Mouse (Mus musculus) liver, embryonic 16.5 days (tissue): Measurements from ENCODE around the gene Gm49711. TPM values are rescaled to one million over a fixed set of nuclear protein-coding genes. Genes with fewer than 3 reads are reported as not detected.
"Not testable (repeated sequence)": the region's sequence is repeated elsewhere in the genome, so short reads cannot be mapped to it uniquely, and the experiment has no call there.

Source experiments
- ATAC-seq: fragments of 200-750 bp; cut with Nextera tagmentation; 2 replicates; pipeline ENCODE4 v1.8.0; 2017; ENCODE audit warnings: low read depth, mild to moderate bottlenecking, moderate number of reproducible peaks, moderate library complexity
- H3K27ac ChIP-seq: fragments of 300-500 bp; sonication (generic); 2 replicates; pipeline ENCODE4 v1.5.1; 2014; ENCODE audit warnings: mild to moderate bottlenecking, low read length
- H3K27me3 ChIP-seq: fragments of 300-500 bp; sonication (generic); 2 replicates; pipeline ENCODE4 v1.6.1; 2014; ENCODE audit warnings: low read depth, low read length, mixed read lengths; ENCODE audit not compliant: control insufficient read depth, insufficient read depth
- H3K36me3 ChIP-seq: fragments of 300-500 bp; sonication (generic); 2 replicates; pipeline ENCODE4 v1.6.1; 2014; ENCODE audit warnings: mild to moderate bottlenecking; ENCODE audit not compliant: control insufficient read depth, insufficient read depth
- H3K4me1 ChIP-seq: fragments of 300-500 bp; sonication (generic); 2 replicates; pipeline ENCODE4 v1.6.1; 2014; ENCODE audit warnings: low read depth, low read length, mixed read lengths; ENCODE audit not compliant: control insufficient read depth
- H3K4me2 ChIP-seq: fragments of 300-500 bp; sonication (generic); 2 replicates; pipeline ENCODE4 v1.6.1; 2014; ENCODE audit warnings: low read depth, low read length, mixed read lengths
- H3K4me3 ChIP-seq: fragments of 300-500 bp; sonication (generic); 2 replicates; pipeline ENCODE4 v1.5.1; 2014; ENCODE audit warnings: low read depth, mild to moderate bottlenecking, low read length
- H3K9ac ChIP-seq: fragments of 300-500 bp; sonication (generic); 2 replicates; pipeline ENCODE4 v1.6.1; 2014; ENCODE audit warnings: low read depth, low read length
- H3K9me3 ChIP-seq: fragments of 300-500 bp; sonication (generic); replicated peaks from 2 replicates; pipeline ENCODE4 v1.6.1; 2016; ENCODE audit warnings: low read length; ENCODE audit not compliant: control insufficient read depth
- WGBS: fragments of 180-500 bp; shearing (Covaris S2); extraction: QIAGEN DNeasy Blood & Tissue Kit; methylation state at CpG from one replicate; pipeline ENCODE4 v1.1.7; 2014; ENCODE audit not compliant: insufficient replicate concordance; 5-methylcytosine and 5-hydroxymethylcytosine counted together
- polyA plus RNA-seq: library from polyadenylated mRNA; unstranded; fragments of >200 nt; fragmentation: Nextera tagmentation; extraction: Ambion mirVana; gene quantifications from 2 replicates; pipeline ENCODE4 v1.2.1, GENCODE M21; 2015

Gene Gm49711
- polyA plus RNA-seq, 1 experiment from 2014 or later = not detected

- Histone ChIP-seq H3K9ac (no peak overlapping the region), H3K9me3 (no peaks in the 10 kb centered on the region), H3K4me1 (peaks cover 3% of the 10 kb centered on the region), H3K27me3 (no peaks in the 10 kb centered on the region), H3K4me3 (no peak overlapping the region), H3K4me2 (no peak overlapping the region), H3K36me3 (no peaks in the 10 kb centered on the region), H3K27ac (no peak overlapping the region)
- 26% methylated on average over 3 of the region's 3 CpGs for WGBS
- no peak for ATAC-seq
Observed at GRCm38 (mm10) chr16:92089225-92089624, 31.1 kb downstream of the Gm49711 start.

GRCm38 (mm10) chr16:92091876-92092275 is 33.8 kb downstream of the Gm49711 start:
- no peak overlapping the region for H3K9ac ChIP-seq
- no peak for ATAC-seq
- H3K36me3 ChIP-seq = no peaks in the 10 kb centered on the region
- no peak overlapping the region for H3K27ac ChIP-seq
- 67% methylated on average over 5 of the region's 5 CpGs for WGBS
- H3K9me3 ChIP-seq = no peaks in the 10 kb centered on the region
- no peak overlapping the region for H3K4me2 ChIP-seq
- H3K27me3 ChIP-seq = no peaks in the 10 kb centered on the region
- H3K4me3 ChIP-seq = no peak overlapping the region
- peaks cover 3% of the 10 kb centered on the region for H3K4me1 ChIP-seq

- no peaks in the 10 kb centered on the region for H3K9me3 ChIP-seq
- H3K4me2 ChIP-seq = no peak overlapping the region
- H3K27ac ChIP-seq = no peak overlapping the region
- H3K4me1 ChIP-seq = no peaks in the 10 kb centered on the region
- ATAC-seq = no peak
- H3K36me3 ChIP-seq = no peaks in the 10 kb centered on the region
- no peaks in the 10 kb centered on the region for H3K27me3 ChIP-seq
- 71% methylated on average over 10 of the region's 10 CpGs for WGBS
- no peak overlapping the region for H3K4me3 ChIP-seq
- no peak overlapping the region for H3K9ac ChIP-seq
Observed at GRCm38 (mm10) chr16:92098351-92099051, 40.4 kb downstream of the Gm49711 start.

- Histone ChIP-seq H3K4me1 (no peaks in the 10 kb centered on the region), H3K27me3 (no peaks in the 10 kb centered on the region), H3K4me2 (no peak overlapping the region), H3K9me3 (no peaks in the 10 kb centered on the region), H3K27ac (no peak overlapping the region), H3K4me3 (no peak overlapping the region), H3K9ac (no peak overlapping the region), H3K36me3 (no peaks in the 10 kb centered on the region)
- 75% methylated on average over 16 of the region's 16 CpGs for WGBS
- no peak for ATAC-seq
Observed at GRCm38 (mm10) chr16:92099598-92099997, 41.5 kb downstream of the Gm49711 start.

GRCm38 (mm10) chr16:92100111-92100510 is 42.0 kb downstream of the Gm49711 start:
- no peaks in the 10 kb centered on the region for H3K4me1 ChIP-seq
- no peak overlapping the region for H3K27ac ChIP-seq
- WGBS = 73% methylated on average over 4 of the region's 4 CpGs
- H3K36me3 ChIP-seq = no peaks in the 10 kb centered on the region
- H3K4me3 ChIP-seq = no peak overlapping the region
- no peaks in the 10 kb centered on the region for H3K9me3 ChIP-seq
- ATAC-seq = no peak
- no peaks in the 10 kb centered on the region for H3K27me3 ChIP-seq
- no peak overlapping the region for H3K9ac ChIP-seq
- H3K4me2 ChIP-seq = no peak overlapping the region

- no peaks in the 10 kb centered on the region for H3K36me3 ChIP-seq
- H3K9me3 ChIP-seq = no peaks in the 10 kb centered on the region
- H3K27ac ChIP-seq = no peak overlapping the region
- no peak overlapping the region for H3K4me3 ChIP-seq
- 67% methylated on average over 5 of the region's 5 CpGs for WGBS
- H3K4me1 ChIP-seq = no peaks in the 10 kb centered on the region
- no peak for ATAC-seq
- no peaks in the 10 kb centered on the region for H3K27me3 ChIP-seq
- H3K4me2 ChIP-seq = no peak overlapping the region
- H3K9ac ChIP-seq = no peak overlapping the region
Observed at GRCm38 (mm10) chr16:92102115-92102514, 44.0 kb downstream of the Gm49711 start.

GRCm38 (mm10) chr16:92102931-92103330 is 44.8 kb downstream of the Gm49711 start:
- not testable (repeated sequence) for H3K9me3 ChIP-seq, H3K27me3 ChIP-seq, H3K4me1 ChIP-seq, H3K4me3 ChIP-seq, H3K9ac ChIP-seq, H3K36me3 ChIP-seq, ATAC-seq, H3K27ac ChIP-seq, H3K4me2 ChIP-seq
- 76% methylated on average over 6 of the region's 7 CpGs for WGBS

GRCm38 (mm10) chr16:92103572-92104331 is 45.6 kb downstream of the Gm49711 start:
- H3K4me1 ChIP-seq = no peaks in the 10 kb centered on the region
- no peaks in the 10 kb centered on the region for H3K27me3 ChIP-seq
- H3K4me3 ChIP-seq = no peak overlapping the region
- 61% methylated on average over 9 of the region's 9 CpGs for WGBS
- H3K27ac ChIP-seq = no peak overlapping the region
- ATAC-seq = no peak
- no peaks in the 10 kb centered on the region for H3K36me3 ChIP-seq
- no peak overlapping the region for H3K9ac ChIP-seq
- H3K9me3 ChIP-seq = no peaks in the 10 kb centered on the region
- H3K4me2 ChIP-seq = no peak overlapping the region

- no peak for ATAC-seq
- Histone ChIP-seq H3K27me3 (no peaks in the 10 kb centered on the region), H3K9me3 (no peaks in the 10 kb centered on the region), H3K4me3 (no peak overlapping the region), H3K27ac (no peak overlapping the region), H3K4me1 (no peaks in the 10 kb centered on the region), H3K4me2 (no peak overlapping the region), H3K36me3 (no peaks in the 10 kb centered on the region), H3K9ac (no peak overlapping the region)
- 65% methylated on average over 2 of the region's 2 CpGs for WGBS
Observed at GRCm38 (mm10) chr16:92104332-92104590, 46.1 kb downstream of the Gm49711 start.
